Mouse (Mus musculus) ovary, postnatal 36 days (tissue): Measurements from ENCODE around the gene Ten1.
A peak's percentile ranks its signal among the peaks of the same experiment; 100 is the strongest.

Experiments
- DNase-seq: peaks from one replicate; pipeline ENCODE4 v3.0.0; 2022; ENCODE audit warnings: low spot score, mixed read lengths

Ten1 gene

GRCm38 (mm10) chr11:116198639-116199531 lies at the start of gene Ten1, which contains the start of gene Acox1:
Gene Ten1, plus strand, starts transcription at chr11:116198855.
Gene Acox1, minus strand, starts transcription at chr11:116199045.
- DNase-seq: peak; percentile 97

GRCm38 (mm10) chr11:116149341-116149740 lies 49.3 kb upstream of the Ten1 start:
- DNase-seq: no peak

GRCm38 (mm10) chr11:116150960-116151359 lies 47.7 kb upstream of the Ten1 start:
- DNase-seq: no peak

GRCm38 (mm10) chr11:116161312-116161711 lies 37.3 kb upstream of the Ten1 start:
- DNase-seq: no peak

- DNase-seq: no peak
Measured at GRCm38 (mm10) chr11:116162146-116162545, 36.5 kb upstream of the Ten1 start.

GRCm38 (mm10) chr11:116163002-116163401 lies 35.7 kb upstream of the Ten1 start:
- no peak for DNase-seq

GRCm38 (mm10) chr11:116167232-116167631 lies 31.4 kb upstream of the Ten1 start:
- no peak for DNase-seq

- DNase-seq: peak; percentile 92
Measured at GRCm38 (mm10) chr11:116167884-116168439, 30.7 kb upstream of the Ten1 start, which contains the start of gene Fbf1. Gene Fbf1, minus strand, starts transcription at chr11:116168166.

- no peak for DNase-seq
Measured at GRCm38 (mm10) chr11:116169214-116169613, 29.4 kb upstream of the Ten1 start.

GRCm38 (mm10) chr11:116170003-116170800 lies 28.5 kb upstream of the Ten1 start:
- DNase-seq: no peak

GRCm38 (mm10) chr11:116171959-116172358 lies 26.7 kb upstream of the Ten1 start:
- no peak for DNase-seq

- no peak for DNase-seq
Measured at GRCm38 (mm10) chr11:116174775-116175448, 23.7 kb upstream of the Ten1 start.

- no peak for DNase-seq
Measured at GRCm38 (mm10) chr11:116176010-116176409, 22.6 kb upstream of the Ten1 start.

- DNase-seq: no peak
Measured at GRCm38 (mm10) chr11:116178411-116179121, 20.1 kb upstream of the Ten1 start.

- DNase-seq: no peak
Measured at GRCm38 (mm10) chr11:116185836-116186235, 12.8 kb upstream of the Ten1 start.

- no peak for DNase-seq
Measured at GRCm38 (mm10) chr11:116186360-116186759, 12.3 kb upstream of the Ten1 start.

GRCm38 (mm10) chr11:116187226-116187930 lies 11.3 kb upstream of the Ten1 start:
- no peak for DNase-seq

GRCm38 (mm10) chr11:116194619-116195018 lies 4.0 kb upstream of the Ten1 start:
- no peak for DNase-seq

- DNase-seq: no peak
Measured at GRCm38 (mm10) chr11:116195252-116195651, 3.4 kb upstream of the Ten1 start.

GRCm38 (mm10) chr11:116196336-116196735 lies 2.3 kb upstream of the Ten1 start:
- no peak for DNase-seq
